Mouse (Mus musculus): ENCODE results near the gene Itga4. TPM values are rescaled to one million over a fixed set of nuclear protein-coding genes. Genes with fewer than 3 reads are reported as not detected.
A peak's percentile ranks its signal among the peaks of the same experiment; 100 is the strongest.

The Itga4 gene
- polyA plus RNA-seq, 1 experiment from 2014 or later: 2.8 TPM

DNA sequence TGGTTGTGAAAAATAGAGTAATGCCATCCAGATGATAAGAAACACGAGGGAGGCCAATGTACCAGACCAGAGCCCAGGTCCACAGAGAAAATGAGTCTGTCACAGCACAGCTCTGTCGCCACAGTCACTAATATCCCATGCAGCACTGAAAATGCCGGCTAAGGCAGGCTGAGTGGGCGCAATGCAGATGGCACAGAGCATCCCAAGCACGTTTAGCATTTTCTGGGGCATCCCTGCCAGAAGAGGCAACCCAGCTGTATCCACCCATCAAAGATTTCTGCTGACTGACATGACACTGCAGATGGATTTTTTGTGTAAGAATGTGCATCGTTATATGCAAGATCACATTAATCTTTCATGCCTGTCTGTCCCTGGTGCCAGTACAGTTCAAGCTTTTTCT, 106.8 kb downstream of the Itga4 start:
- Histone ChIP-seq H3K4me2 (no peak overlapping the region), H3K4me3 (replicated peaks) (no peak overlapping the region), H3K4me1 (no peaks in the 10 kb centered on the region), H3K27me3 (replicated peaks) (no peaks in the 10 kb centered on the region), H3K36me3 (no peaks in the 10 kb centered on the region), H3K9ac (replicated peaks) (no peak overlapping the region), H3K9me3 (replicated peaks) (no peaks in the 10 kb centered on the region), H3K27ac (replicated peaks) (no peak overlapping the region)
- WGBS: 63% methylated on average over 6 of the region's 6 CpGs
- no peak for ATAC-seq (ENCODE audit: low FRiP score)

DNA sequence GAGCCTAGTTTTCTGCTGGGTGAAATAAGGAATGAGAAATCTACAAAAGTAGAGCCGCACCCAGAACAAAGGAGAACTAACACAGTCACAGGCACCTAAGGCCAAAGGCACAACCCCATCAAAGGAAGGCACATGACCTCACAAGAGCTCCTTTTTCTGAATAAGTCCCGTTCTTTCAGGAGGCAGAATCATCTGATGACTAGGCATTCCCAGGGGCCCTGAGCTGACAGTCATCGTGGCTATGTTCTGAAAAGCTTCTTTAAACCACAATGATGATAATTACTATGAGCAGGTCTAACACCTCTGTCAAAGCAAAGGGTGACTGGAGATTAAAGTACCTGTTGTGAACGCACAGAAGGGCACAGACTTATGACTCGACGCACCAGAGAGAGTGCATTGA, 108.7 kb downstream of the Itga4 start:
- H3K4me2 ChIP-seq: no peak overlapping the region
- H3K4me1 ChIP-seq: no peaks in the 10 kb centered on the region
- H3K9ac ChIP-seq (replicated peaks): no peak overlapping the region
- no peaks in the 10 kb centered on the region for H3K27me3 ChIP-seq (replicated peaks)
- H3K9me3 ChIP-seq (replicated peaks): no peaks in the 10 kb centered on the region
- no peak overlapping the region for H3K27ac ChIP-seq (replicated peaks)
- H3K4me3 ChIP-seq (replicated peaks): no peak overlapping the region
- no peak for ATAC-seq (ENCODE audit: low FRiP score)
- 75% methylated on average over 6 of the region's 6 CpGs for WGBS
- no peaks in the 10 kb centered on the region for H3K36me3 ChIP-seq

DNA sequence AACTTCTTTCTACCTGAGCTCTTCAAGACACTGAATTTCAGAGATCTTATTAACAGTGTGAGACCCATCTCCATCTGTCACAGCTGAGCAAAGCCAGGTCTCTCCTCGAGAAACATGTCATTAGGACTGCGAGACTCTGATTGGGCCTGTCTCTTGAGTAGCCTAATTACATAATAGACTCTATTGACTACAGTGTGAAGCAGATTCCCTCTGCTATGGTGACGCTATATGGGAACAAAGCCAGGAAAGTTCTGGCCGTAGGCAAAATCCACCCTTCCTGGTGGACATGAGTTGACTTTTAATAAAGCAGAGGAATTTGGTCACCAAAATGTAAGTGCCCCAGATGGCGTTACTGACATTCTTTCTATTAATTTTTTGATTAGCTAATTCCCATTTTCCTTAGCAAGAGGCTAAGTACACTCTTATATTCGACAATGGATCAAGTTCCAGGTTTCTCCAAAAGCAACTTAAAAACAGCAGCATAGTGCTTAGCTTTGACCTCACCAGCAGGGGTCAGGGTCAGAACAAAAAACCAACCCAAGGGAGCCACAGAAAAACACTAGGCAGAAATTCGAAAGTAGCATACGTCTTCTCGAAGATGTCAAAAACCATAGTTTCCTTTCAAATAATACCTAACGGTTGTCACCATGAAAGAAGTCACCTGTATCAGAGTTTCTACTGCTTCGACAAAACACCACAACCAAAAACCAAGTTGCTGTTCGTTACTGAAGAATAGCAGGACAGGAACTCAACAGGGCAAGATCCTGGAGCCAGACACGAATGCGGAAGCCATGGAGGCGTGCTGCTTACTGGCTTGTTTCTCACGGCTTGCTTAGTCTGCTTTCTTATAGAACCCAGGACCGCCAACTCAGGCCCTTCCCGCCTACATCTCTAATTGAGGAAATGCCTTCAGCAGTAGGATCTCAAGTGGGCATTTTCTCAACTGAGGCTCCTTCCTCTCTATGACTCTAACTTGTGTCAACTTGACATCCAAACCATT, 112.5 kb downstream of the Itga4 start:
- no peak overlapping the region for H3K4me3 ChIP-seq (replicated peaks)
- H3K27ac ChIP-seq (replicated peaks): no peak overlapping the region
- H3K9ac ChIP-seq (replicated peaks): no peak overlapping the region
- H3K27me3 ChIP-seq (replicated peaks): no peaks in the 10 kb centered on the region
- peak; percentile 47; the same call in 1 of the 2 replicates for ATAC-seq (ENCODE audit: low FRiP score)
- no peaks in the 10 kb centered on the region for H3K4me1 ChIP-seq
- H3K9me3 ChIP-seq (replicated peaks): no peaks in the 10 kb centered on the region
- H3K36me3 ChIP-seq: no peaks in the 10 kb centered on the region
- WGBS: 69% methylated on average over 18 of the region's 18 CpGs
- no peak overlapping the region for H3K4me2 ChIP-seq

DNA sequence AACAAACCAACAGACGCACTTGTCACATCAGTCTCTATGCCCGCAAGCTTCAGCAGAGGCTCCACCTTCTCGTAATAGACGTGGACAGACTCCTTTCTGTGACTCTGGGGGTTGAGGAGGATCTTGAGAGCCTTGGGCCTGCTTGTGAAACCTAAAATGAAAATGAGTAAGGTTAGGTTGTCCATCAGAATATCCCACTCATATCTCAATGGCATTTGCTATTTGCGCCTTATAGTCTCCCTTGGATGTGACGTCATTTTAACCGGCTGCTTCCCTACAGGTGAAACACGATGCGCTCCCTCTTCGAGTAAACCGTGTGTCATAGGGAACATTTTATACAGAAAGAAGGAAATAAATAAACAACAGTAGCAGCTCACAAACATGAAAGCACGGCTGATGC, 113.4 kb downstream of the Itga4 start:
- no peak for ATAC-seq (ENCODE audit: low FRiP score)

DNA sequence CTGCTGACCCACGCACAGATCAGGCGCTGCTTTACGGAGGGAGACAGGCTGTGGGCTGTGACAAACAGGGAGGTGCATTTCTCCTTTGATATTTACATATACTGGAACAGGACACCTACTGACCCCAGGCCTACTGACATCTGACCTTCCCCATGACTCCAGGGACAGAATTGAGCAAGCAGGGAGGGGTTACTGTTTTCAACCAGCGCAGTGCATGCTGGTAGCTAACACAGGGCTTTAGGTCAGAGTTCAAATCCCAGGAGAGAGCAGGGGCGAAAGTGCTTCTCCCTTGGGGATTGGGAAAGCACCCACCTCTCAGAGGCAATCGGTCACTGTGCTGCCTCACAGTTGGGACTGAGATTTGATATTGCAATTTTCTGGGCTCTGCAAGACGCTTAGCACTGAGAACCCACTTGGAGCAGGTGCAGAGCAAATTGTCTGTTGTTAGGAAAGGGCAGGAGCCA, 113.9 kb downstream of the Itga4 start:
- ATAC-seq (ENCODE audit: low FRiP score): no peak
- H3K4me2 ChIP-seq: no peak overlapping the region
- no peaks in the 10 kb centered on the region for H3K36me3 ChIP-seq
- H3K27me3 ChIP-seq (replicated peaks): no peaks in the 10 kb centered on the region
- H3K4me3 ChIP-seq (replicated peaks): no peak overlapping the region
- no peak overlapping the region for H3K9ac ChIP-seq (replicated peaks)
- H3K9me3 ChIP-seq (replicated peaks): no peaks in the 10 kb centered on the region
- no peak overlapping the region for H3K27ac ChIP-seq (replicated peaks)
- WGBS: 66% methylated on average over 7 of the region's 7 CpGs
- H3K4me1 ChIP-seq: no peaks in the 10 kb centered on the region

More for the DNA sequence above, 113.4 kb downstream of the Itga4 start:
- Histone ChIP-seq H3K4me2 (no peak overlapping the region), H3K4me1 (no peaks in the 10 kb centered on the region), H3K27me3 (replicated peaks) (no peaks in the 10 kb centered on the region), H3K4me3 (replicated peaks) (no peak overlapping the region), H3K9ac (replicated peaks) (no peak overlapping the region), H3K36me3 (no peaks in the 10 kb centered on the region), H3K9me3 (replicated peaks) (no peaks in the 10 kb centered on the region), H3K27ac (replicated peaks) (no peak overlapping the region)
- WGBS: 86% methylated on average over 12 of the region's 12 CpGs

DNA sequence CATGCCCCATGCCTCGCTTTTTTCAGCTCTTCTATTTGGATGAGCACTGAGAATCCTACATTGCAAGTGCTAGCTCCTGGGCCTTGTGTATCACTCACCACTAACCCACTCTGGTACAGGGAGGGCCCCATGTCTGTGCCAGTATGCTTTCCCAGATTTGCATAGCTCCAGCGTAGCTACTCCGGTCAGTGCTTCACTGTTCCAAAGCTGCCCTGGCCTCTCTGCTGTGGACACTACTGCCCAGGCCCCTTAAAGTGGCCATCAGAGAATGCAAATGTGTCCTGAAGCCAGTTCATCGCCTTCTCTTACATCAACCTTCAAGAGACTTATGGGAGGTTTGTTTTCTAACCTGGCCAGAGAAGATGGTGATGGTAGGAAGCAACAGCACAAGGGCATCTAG, 114.7 kb downstream of the Itga4 start:
- ATAC-seq (ENCODE audit: low FRiP score): no peak

DNA sequence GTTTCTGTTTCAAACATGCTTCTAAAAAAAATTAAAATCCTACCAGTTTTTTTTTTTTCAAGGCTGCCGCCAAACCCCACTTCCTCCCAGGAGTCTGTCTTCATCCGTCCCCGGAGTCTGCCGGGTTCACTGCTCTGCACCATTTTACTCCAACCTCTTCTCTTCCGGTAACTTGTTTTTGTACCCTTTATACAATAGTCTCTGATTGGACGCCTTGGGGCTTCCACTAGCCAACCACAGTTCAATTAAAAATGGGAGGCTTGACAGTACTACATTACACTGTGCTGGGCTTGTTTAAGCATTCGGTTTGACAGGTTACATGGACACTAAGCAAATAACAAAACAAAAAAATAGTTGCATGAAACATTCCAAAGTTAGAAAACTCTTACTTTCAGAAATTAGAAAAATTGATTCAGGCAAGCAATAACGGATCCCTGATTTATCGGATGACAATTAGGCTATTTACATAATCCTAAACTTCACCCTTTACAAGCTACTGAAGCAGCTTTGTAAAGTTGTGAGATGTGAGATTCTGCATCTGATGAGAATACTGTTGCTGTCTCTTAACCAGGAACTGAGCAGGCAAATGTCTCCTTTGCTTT, 115.6 kb downstream of the Itga4 start:
- 86% methylated on average over 9 of the region's 9 CpGs for WGBS
- no peaks in the 10 kb centered on the region for H3K9me3 ChIP-seq (replicated peaks)
- H3K4me1 ChIP-seq: no peaks in the 10 kb centered on the region
- ATAC-seq (ENCODE audit: low FRiP score): no peak
- no peaks in the 10 kb centered on the region for H3K36me3 ChIP-seq
- no peak overlapping the region for H3K4me3 ChIP-seq (replicated peaks)
- H3K9ac ChIP-seq (replicated peaks): no peak overlapping the region
- no peak overlapping the region for H3K27ac ChIP-seq (replicated peaks)
- no peaks in the 10 kb centered on the region for H3K27me3 ChIP-seq (replicated peaks)
- H3K4me2 ChIP-seq: no peak overlapping the region

More for the DNA sequence above, 114.7 kb downstream of the Itga4 start:
- Histone ChIP-seq H3K27ac (replicated peaks) (no peak overlapping the region), H3K9me3 (replicated peaks) (no peaks in the 10 kb centered on the region), H3K4me2 (no peak overlapping the region), H3K27me3 (replicated peaks) (no peaks in the 10 kb centered on the region), H3K4me1 (no peaks in the 10 kb centered on the region), H3K9ac (replicated peaks) (no peak overlapping the region), H3K4me3 (replicated peaks) (no peak overlapping the region), H3K36me3 (no peaks in the 10 kb centered on the region)
- WGBS: 87% methylated on average over 4 of the region's 4 CpGs

DNA sequence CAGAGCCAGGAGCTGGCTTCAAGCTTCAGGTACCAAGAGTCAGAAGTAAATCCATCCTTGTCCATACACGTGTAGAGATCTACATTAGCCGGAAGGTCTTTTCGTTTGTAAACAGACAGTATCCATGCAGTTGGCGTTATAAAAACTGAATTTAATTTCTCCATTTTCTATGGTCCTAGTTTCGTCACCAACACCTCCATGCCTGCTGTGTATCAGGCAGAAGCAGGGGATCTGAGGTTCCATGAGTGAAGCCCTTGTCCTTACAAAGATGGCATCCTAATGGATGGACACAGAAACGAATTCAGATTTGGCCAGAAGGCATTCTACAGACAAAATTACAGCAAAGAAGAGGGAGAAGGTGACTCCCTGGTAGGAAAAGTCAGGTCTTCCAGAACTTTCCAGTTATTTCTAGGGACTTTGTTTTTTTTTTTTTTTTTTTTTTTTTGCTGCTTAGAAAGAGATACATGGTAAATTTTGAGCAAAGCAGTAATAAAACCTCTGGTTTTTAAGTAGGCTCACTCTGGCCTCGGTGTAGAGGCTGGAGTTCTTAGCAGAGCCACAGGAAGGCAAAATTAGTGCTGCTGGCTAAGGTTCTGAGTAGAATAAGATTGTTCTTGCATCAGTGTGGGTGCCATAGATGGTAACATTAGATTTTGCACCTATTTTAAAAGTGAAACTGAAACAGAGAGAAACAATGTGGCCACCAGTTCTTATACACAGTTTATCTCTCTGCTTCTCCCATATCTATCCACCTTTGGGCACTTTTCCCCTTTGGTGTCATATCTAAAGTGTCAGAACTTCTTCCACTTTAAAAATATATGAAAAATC, 116.3 kb downstream of the Itga4 start:
- Histone ChIP-seq H3K9me3 (replicated peaks) (no peaks in the 10 kb centered on the region), H3K4me1 (no peaks in the 10 kb centered on the region), H3K36me3 (no peaks in the 10 kb centered on the region), H3K27me3 (replicated peaks) (no peaks in the 10 kb centered on the region), H3K4me2 (no peak overlapping the region), H3K9ac (replicated peaks) (no peak overlapping the region), H3K27ac (replicated peaks) (no peak overlapping the region), H3K4me3 (replicated peaks) (no peak overlapping the region)
- no peak for ATAC-seq (ENCODE audit: low FRiP score)
- WGBS: 90% methylated on average over 7 of the region's 7 CpGs

DNA sequence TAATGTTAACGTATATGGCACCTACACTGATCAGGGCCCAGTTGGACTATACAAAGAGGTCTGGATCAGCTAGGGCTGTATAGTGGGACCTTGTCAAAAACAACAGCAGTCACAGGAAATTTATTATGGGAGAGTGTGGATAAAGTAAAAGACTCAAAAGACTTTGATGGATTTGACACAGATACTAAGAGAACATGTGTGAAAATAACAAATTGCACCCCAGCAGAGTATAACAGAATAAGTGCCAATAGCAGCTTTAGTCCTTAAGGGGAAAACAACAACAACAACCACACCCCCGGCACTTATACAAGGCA, 116.9 kb downstream of the Itga4 start:
- WGBS: 81% methylated on average over 2 of the region's 2 CpGs
- no peak overlapping the region for H3K27ac ChIP-seq (replicated peaks)
- H3K4me3 ChIP-seq (replicated peaks): no peak overlapping the region
- no peaks in the 10 kb centered on the region for H3K9me3 ChIP-seq (replicated peaks)
- no peaks in the 10 kb centered on the region for H3K4me1 ChIP-seq
- no peak for ATAC-seq (ENCODE audit: low FRiP score)
- no peaks in the 10 kb centered on the region for H3K27me3 ChIP-seq (replicated peaks)
- H3K9ac ChIP-seq (replicated peaks): no peak overlapping the region
- no peaks in the 10 kb centered on the region for H3K36me3 ChIP-seq
- no peak overlapping the region for H3K4me2 ChIP-seq

DNA sequence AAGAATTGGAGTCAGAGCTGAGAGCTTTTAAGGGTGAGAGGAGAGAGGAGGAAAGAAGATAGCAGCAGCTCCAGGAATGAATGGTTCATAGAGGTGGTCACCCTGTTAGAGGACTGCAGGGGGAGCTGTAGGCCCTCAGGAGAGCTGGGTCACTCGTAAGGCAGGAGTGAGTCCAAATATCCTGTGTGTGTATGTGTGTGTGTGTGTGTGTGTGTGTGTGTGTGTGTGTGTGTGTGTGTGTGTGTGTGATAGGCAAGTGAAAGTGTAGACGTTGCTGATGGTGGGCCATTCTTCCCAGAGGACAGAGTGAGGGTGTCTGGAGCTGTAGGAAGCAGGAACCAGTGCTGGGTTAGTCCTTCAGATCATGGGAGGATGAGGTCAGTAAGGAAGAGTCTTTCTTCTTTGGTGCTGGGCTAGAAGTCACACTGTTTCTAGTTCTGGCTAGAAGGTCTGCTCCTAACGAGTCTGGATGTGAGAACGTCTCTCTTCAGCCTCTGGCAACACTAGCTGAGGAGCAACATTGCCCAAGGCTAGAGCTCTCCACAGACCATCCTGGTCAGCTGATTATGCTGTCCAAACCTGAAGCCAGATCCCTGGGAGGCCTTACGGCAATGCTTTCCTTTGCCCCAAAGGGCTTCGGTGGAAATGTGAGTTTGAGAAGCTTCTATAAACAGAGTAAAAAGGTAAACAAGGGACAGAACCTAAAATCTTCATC, 117.4 kb downstream of the Itga4 start:
- no peak for ATAC-seq (ENCODE audit: low FRiP score)
- no peak overlapping the region for H3K27ac ChIP-seq (replicated peaks)
- H3K27me3 ChIP-seq (replicated peaks): no peaks in the 10 kb centered on the region
- H3K4me1 ChIP-seq: no peaks in the 10 kb centered on the region
- WGBS: 53% methylated on average over 6 of the region's 6 CpGs
- H3K9me3 ChIP-seq (replicated peaks): no peaks in the 10 kb centered on the region
- H3K4me3 ChIP-seq (replicated peaks): no peak overlapping the region
- no peak overlapping the region for H3K9ac ChIP-seq (replicated peaks)
- no peaks in the 10 kb centered on the region for H3K36me3 ChIP-seq
- no peak overlapping the region for H3K4me2 ChIP-seq
